Mouse (Mus musculus) intestine, postnatal 0 days (tissue): ENCODE measurements around the gene Smad9. TPM values are rescaled to one million over a fixed set of nuclear protein-coding genes. Genes with fewer than 3 reads are reported as not detected.

Experiments used
- ATAC-seq: fragments of 200-750 bp; cut with Nextera tagmentation; 2 replicates; pipeline ENCODE4 v1.8.0; 2017; ENCODE audit warnings: mild to moderate bottlenecking, moderate TSS enrichment, moderate library complexity
- H3K27ac ChIP-seq: fragments of 300-500 bp; sonication (generic); 2 replicates; pipeline ENCODE4 v1.5.1; 2014; ENCODE audit warnings: mild to moderate bottlenecking, low read depth, low read length, moderate library complexity
- H3K27me3 ChIP-seq: fragments of 300-500 bp; sonication (generic); replicated peaks from 2 replicates; pipeline ENCODE4 v1.6.1; 2014; ENCODE audit warnings: low read length, mixed read lengths; ENCODE audit not compliant: control insufficient read depth, insufficient read depth
- H3K36me3 ChIP-seq: fragments of 300-500 bp; sonication (generic); 2 replicates; pipeline ENCODE4 v1.6.1; 2014; ENCODE audit warnings: mild to moderate bottlenecking, moderate library complexity; ENCODE audit not compliant: control insufficient read depth, insufficient read depth
- H3K4me1 ChIP-seq: fragments of 300-500 bp; sonication (generic); replicated peaks from 2 replicates; pipeline ENCODE4 v1.6.1; 2014; ENCODE audit warnings: antibody characterized with exemption, low read length, mixed read lengths; ENCODE audit not compliant: control insufficient read depth, insufficient read depth
- H3K4me2 ChIP-seq: fragments of 300-500 bp; sonication (generic); replicated peaks from 2 replicates; pipeline ENCODE4 v1.6.1; 2014; ENCODE audit warnings: low read depth, mild to moderate bottlenecking, moderate library complexity
- H3K4me3 ChIP-seq: fragments of 300-500 bp; sonication (generic); 2 replicates; pipeline ENCODE4 v1.5.1; 2014; ENCODE audit warnings: low read depth, low read length
- H3K9ac ChIP-seq: fragments of 300-500 bp; sonication (generic); 2 replicates; pipeline ENCODE4 v1.6.1; 2014; ENCODE audit warnings: mild to moderate bottlenecking, low read depth, low read length
- H3K9me3 ChIP-seq: fragments of 300-500 bp; sonication (generic); 2 replicates; pipeline ENCODE4 v1.6.1; 2016; ENCODE audit warnings: mixed run types; ENCODE audit not compliant: control insufficient read depth
- CTCF ChIP-seq: sonication (generic); IDR thresholded peaks from 2 replicates; pipeline ENCODE4 v1.5.1; 2016; ENCODE audit warnings: low read depth, mild to moderate bottlenecking, control low read depth, antibody characterized with exemption, moderate library complexity
- WGBS: fragments of 180-500 bp; shearing (Covaris S2); extraction: QIAGEN DNeasy Blood & Tissue Kit; methylation state at CpG from one replicate; pipeline ENCODE4 v1.1.7; 2014; 5-methylcytosine and 5-hydroxymethylcytosine counted together
- polyA plus RNA-seq: library from polyadenylated mRNA; unstranded; fragments of >200 nt; fragmentation: Nextera tagmentation; extraction: Ambion mirVana; gene quantifications from 2 replicates; pipeline ENCODE4 v1.2.1, GENCODE M21; 2015

Gene Smad9
- polyA plus RNA-seq, 1 experiment from 2014 or later, result 0.70 TPM

DNA sequence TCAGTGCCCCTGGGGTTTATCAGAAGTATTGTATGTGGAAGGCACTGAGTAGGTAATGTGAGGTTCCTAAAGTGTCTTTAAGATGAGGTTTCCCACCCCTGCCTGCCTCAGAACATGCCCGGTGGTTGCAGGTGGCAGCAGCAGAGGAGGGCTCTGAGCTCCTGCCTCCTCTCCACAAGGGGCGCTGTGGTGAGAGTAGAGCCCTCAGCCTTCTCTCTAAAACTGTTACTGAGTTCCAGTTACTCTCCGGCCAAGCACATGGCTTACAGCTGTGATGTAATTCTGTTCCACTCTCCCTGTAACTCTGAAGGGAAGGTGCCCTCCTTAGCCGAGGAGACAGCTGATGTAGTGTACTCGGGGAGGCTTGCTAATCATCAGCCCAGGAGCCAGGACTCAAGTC is 9.6 kb upstream of the Smad9 start:
- ATAC-seq, result no peak
- WGBS, result 60% methylated on average over 5 of the region's 5 CpGs

DNA sequence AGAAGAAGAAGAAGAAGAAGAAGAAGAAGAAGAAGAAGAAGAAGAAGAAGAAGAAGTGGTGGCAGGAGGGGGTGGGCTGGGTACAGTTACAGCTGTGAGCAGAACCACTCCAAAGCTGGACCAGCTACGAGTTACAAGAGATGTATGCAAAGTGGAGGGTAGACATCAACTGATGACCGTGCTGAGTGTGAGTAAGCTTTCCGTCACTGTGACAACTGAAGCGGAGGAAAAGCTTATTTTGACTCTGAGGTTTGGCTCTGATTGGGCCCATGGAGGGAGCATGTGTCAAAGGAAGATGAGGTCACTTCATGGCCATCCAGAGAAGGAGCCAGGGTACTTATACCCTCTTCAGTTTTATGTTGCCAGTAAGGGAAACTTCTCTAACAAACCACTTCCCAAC is 2.0 kb upstream of the Smad9 start:
- no peak overlapping the region for H3K4me3 ChIP-seq
- peaks cover 13% of the 10 kb centered on the region; the same call in 1 of the 2 replicates for H3K27me3 ChIP-seq
- no peaks in the 10 kb centered on the region for H3K9me3 ChIP-seq
- H3K4me1 ChIP-seq, result no peaks in the 10 kb centered on the region
- TF ChIP-seq CTCF, result no peak
- H3K36me3 ChIP-seq, result peaks cover 20% of the 10 kb centered on the region
- no peak for ATAC-seq
- H3K9ac ChIP-seq, result no peak overlapping the region
- 68% methylated on average over 4 of the region's 4 CpGs for WGBS
- no peak overlapping the region for H3K27ac ChIP-seq
- H3K4me2 ChIP-seq, result no peak overlapping the region

More for the DNA sequence above, 9.6 kb upstream of the Smad9 start:
- Histone ChIP-seq H3K27ac (no peak overlapping the region), H3K4me3 (no peak overlapping the region), H3K27me3 (no peaks in the 10 kb centered on the region), H3K36me3 (peaks cover 93% of the 10 kb centered on the region), H3K4me1 (no peaks in the 10 kb centered on the region), H3K9me3 (no peaks in the 10 kb centered on the region), H3K9ac (no peak overlapping the region), H3K4me2 (no peak overlapping the region)
- TF ChIP-seq CTCF, result peak; percentile 69

DNA sequence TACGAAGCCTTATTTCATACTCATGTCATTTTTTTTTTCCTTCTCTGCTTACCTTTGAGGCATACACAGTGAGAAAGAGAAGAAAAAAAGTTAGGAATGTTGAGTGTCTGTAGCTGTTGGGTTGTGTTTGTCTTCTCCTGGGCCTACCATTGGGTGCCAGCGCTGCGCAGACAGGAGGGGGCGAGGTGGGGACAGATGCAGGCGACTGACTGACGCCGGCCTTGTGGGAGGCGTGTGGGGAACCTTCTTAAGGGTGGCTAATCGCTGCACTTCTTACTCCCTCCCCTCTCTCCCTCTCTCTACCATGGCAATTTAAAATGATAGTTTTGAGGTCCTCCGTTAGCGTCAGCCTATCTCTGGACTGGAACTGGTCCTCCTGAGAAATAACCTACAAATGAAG is 676 bp downstream of the Smad9 start:
- H3K27me3 ChIP-seq, result peaks cover 13% of the 10 kb centered on the region; the same call in 1 of the 2 replicates
- H3K9me3 ChIP-seq, result no peaks in the 10 kb centered on the region
- H3K27ac ChIP-seq, result peak overlapping the region; percentile 52; the same call in 1 of the 2 replicates
- peak overlapping the region; percentile 42 for H3K9ac ChIP-seq
- 0 out of 2 replicates have a peak, but pooled peaks have one; percentile 19 for ATAC-seq
- peak overlapping the region; percentile 62 for H3K4me3 ChIP-seq
- H3K4me2 ChIP-seq, result peak overlapping the region; percentile 92
- whole genome bisulfite sequencing, result 6% methylated on average over 11 of the region's 11 CpGs
- H3K36me3 ChIP-seq, result no peaks in the 10 kb centered on the region
- H3K4me1 ChIP-seq, result no peaks in the 10 kb centered on the region
- peak; percentile 23; the same call in 1 of the 2 replicates for TF ChIP-seq CTCF

DNA sequence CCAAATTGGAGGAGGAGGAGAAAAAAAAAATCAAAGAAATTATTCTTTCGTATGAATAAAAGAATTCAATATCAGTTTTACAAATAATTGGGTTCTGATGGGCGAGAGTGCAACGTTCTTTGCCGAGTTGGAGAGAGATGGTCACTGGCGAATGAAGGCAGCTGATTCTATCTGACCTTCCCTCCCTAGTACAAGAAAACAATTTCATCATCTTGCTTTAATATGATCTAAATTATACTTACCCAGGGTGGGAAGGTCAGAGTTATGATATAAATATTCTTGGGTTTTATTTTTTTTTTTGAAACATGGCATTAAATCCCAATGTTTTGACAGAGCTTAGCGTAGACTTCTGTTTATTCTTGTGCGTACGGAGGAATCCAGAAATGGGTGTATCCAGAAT is 2.1 kb downstream of the Smad9 start:
- H3K9ac ChIP-seq, result no peak overlapping the region
- H3K4me2 ChIP-seq, result no peak overlapping the region
- no peaks in the 10 kb centered on the region for H3K36me3 ChIP-seq
- no peak overlapping the region for H3K27ac ChIP-seq
- H3K4me1 ChIP-seq, result no peaks in the 10 kb centered on the region
- WGBS, result 67% methylated on average over 8 of the region's 8 CpGs
- H3K27me3 ChIP-seq, result peaks cover 13% of the 10 kb centered on the region; the same call in 1 of the 2 replicates
- no peak overlapping the region for H3K4me3 ChIP-seq
- ATAC-seq, result no peak
- no peaks in the 10 kb centered on the region for H3K9me3 ChIP-seq
- TF ChIP-seq CTCF, result no peak

DNA sequence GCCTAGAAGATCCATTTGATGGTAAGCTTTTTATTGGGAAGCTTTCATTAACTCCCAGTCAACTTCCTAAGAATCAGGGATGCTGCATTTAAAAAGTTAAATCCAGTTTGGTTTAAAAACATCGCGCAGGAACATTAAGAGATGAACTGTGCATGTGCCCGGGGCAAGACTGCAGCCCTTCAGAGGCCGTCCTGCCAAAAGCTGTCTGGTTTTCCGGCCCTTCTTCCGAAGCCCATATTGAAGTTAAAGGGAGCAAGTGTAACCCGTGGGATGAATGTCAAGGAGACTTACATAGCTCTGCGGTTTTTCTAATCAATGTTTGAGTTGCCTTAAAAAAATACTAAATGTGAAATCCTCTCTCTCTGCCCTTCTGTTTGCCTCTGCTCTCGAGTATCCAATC is 3.8 kb downstream of the Smad9 start:
- Histone ChIP-seq H3K4me3 (no peak overlapping the region), H3K27ac (no peak overlapping the region), H3K9ac (no peak overlapping the region), H3K36me3 (no peaks in the 10 kb centered on the region), H3K9me3 (no peaks in the 10 kb centered on the region), H3K27me3 (peaks cover 13% of the 10 kb centered on the region; the same call in 1 of the 2 replicates), H3K4me1 (no peaks in the 10 kb centered on the region), H3K4me2 (no peak overlapping the region)
- TF ChIP-seq CTCF, result no peak
- WGBS, result 66% methylated on average over 9 of the region's 9 CpGs
- ATAC-seq, result no peak

DNA sequence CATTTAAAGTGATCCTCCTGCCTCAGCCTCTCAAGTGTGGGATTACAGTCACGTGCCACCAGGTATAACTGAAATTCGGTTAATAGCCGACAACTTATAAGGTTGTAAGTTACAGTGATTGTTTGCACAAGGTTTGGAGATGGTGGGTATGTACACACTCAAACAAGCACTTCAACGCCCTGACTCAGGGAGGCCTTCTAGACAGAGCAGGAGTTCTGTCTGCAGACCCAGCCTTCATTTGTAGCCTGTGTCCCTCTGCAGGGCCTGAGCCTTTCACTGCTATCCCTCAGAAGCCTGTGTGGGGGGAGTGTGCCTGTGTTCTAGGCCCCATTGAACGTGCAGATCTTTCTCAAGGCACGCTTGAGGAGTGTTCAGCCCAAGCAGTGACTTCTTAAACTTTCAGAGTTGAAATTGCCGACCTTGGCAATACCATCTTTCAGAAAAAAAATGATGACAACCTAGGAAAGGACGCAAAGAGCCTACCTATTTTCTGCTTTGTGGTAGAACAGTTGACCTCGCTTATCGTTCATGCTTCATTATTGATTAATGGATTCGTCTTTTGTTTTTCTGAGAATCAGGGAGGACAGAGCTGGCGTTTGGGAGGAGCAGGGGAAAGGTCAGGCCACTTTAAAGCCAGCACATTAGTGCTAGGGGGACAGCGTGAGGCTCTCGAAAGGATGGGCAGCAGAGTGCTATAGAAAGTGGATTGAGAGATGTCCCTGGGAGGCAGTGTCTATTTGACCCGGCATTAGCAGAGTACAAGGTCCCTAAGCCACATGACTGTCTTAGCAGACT is 5.1 kb downstream of the Smad9 start:
- Histone ChIP-seq H3K4me2 (no peak overlapping the region), H3K9ac (no peak overlapping the region), H3K9me3 (no peaks in the 10 kb centered on the region), H3K36me3 (no peaks in the 10 kb centered on the region), H3K27me3 (peaks cover 7% of the 10 kb centered on the region; the same call in 1 of the 2 replicates), H3K4me1 (no peaks in the 10 kb centered on the region), H3K27ac (no peak overlapping the region), H3K4me3 (no peak overlapping the region)
- 54% methylated on average over 15 of the region's 15 CpGs for WGBS
- TF ChIP-seq CTCF, result no peak
- ATAC-seq, result no peak
